Mouse (Mus musculus): ENCODE results near the gene Rrp8. TPM values are rescaled to one million over a fixed set of nuclear protein-coding genes. Genes with fewer than 3 reads are reported as not detected.

The Rrp8 gene
- total RNA-seq (2021) = 10 to 100 TPM in 1 of 2 experiments, 1 to 10 TPM in 1; 9.9 to 13.4 TPM
- long read RNA-seq, experiment 1, transcript Rrp8-201 (7 exons, 3,053 nt) = major isoform, 23 of 29 reads
- long read RNA-seq, experiment 1, partial matches to known transcripts = 3 of 29 reads
- long read RNA-seq, experiment 1, other reads (novel, unspliced or antisense) = 3 of 29 reads
- long read RNA-seq, experiment 2, transcript Rrp8-201 (7 exons, 3,053 nt) = major isoform, 23 of 25 reads
- long read RNA-seq, experiment 2, partial matches to known transcripts = 0 of 25 reads
- long read RNA-seq, experiment 2, other reads (novel, unspliced or antisense) = 2 of 25 reads

DNA sequence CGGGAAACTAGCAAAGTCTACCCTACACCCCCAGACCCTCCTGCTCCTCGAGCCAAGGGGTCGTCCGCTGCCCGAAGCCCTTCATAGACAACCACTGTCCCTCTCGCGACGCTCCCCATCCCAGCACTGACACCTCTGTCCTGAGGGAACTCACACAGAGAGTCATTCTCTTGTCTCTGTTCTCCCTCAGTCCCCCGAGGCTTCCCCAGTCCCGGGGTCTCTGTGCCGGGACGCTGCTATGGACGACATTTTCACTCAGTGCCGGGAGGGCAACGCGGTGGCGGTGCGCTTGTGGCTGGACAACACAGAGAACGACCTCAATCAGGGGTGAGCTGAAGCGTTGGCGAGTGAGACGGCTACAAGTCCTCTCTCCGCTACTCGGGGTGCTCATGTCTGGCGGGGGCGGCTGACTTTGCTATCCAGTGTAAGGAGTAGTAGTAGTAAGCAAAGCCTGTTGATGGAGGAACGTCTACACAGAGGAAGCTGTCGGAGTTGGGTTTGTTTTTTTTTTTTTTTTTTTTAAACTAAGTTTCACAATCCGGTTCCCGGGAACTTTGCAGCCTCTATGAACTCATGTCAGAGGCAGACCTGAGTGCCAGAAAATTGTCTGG lies at the start of gene Rrp8:
TSS of gene Rrp8 (minus strand) at position 475 of the 611 bp plus-strand sequence.
- DNase-seq = peak; percentile 39

DNA sequence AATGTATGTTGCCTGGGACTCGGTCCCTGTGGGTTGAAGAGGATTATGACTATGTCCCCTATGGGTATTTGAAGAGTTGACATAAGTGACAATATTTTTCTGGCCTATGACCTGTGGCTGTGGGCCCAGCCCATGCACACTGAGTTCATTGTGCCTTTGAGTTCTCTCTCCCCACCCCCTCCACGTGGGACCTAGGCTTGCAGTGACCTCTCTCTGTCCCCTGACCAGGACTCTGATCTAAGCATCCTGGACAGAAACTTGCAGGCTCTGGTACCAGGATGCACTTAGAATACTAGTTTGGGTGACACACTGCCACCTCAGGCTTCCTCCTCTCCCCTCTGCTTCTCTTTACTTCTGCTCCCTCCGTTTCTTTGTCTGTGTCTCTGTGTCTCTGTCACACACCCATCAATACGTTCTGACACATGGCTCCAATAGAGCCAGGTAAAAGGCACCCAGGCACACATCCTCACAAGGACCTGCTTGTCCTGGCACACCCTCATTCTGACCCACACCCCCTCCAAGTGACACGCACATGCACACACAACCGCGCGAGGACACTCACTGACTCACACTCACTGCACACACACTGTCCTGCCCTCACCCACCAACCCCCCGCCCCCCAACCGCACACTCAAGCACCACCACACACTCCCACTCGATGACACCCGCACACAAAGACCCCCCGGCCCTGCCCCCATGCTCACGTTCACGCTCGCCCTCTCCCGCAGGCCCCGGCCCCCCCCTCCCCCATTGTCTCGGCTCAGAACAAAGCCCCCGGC lies 49.5 kb upstream of the Rrp8 start:
- DNase-seq = no peak

DNA sequence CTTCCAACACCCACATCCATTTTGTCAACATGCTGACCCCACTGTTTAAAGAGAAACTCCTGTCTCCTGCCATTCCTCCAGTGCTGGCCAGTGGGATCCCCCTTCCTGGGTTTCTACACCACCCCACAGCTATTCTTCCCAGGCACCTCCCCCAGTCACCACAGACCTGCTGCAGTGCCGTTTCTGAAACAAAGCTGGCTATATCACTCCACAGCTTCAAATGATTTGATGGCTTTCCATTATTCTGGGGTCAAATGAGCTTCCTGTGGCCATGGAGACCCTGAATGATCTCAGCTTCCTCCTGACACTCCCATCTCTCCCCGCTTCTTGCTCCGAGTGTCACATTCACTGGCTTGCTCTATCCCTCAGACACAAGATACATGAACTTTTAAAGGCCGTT lies 47.4 kb upstream of the Rrp8 start:
- no peak for DNase-seq

DNA sequence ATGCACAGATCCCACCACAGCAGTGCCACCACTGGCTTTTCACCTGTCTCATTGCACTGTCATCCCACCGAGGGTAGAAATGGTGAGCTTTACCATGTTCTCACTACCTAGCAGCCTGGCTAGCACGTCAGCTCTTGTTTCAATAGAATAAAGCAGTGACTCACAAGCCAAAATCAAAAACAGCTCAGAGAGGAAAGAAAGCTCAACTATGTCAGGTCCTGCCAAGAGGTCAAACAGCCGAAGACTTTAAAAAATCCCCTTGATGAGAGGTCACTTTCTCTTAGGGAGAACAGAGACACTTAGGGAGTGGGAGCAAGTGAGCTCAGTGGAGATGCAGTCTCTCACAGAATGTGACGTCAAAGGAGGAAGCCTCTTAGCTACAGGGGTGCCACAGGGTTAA lies 46.7 kb upstream of the Rrp8 start:
- DNase-seq = no peak

DNA sequence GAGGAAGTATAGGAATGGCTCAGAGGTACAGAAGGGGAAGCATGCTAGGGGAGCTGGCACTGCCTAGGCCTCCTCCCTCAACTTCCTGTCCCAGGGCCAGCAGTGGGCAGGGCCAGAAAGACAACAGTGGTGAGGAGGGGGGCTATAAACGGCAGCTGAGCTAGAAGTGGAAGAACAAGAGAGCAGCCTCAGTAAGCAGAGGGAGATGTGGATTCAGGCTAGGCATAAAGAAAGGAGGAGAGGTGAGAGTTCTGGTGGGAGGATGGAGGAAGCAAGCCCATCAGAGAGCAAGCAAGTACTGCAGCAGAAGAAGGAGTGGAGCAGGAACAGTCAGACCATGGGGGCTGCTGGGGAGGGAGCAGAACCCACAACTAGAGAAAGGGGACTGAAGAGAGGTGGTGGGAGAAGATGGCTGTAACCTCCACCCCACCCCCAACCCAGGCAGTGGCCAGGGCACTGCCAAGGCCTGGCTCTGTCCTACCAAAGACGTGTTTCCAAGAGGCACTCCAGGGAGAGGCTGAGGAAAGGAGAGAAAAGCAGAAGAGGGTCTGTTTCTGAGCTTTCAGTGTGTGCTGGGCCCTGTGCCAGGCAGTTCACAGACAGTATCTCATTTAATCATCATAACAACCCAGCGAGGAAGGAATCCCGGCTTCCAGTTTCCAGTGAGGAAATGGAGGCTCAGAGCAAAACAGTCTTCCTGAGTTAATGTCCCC lies 41.5 kb upstream of the Rrp8 start:
- no peak for DNase-seq

DNA sequence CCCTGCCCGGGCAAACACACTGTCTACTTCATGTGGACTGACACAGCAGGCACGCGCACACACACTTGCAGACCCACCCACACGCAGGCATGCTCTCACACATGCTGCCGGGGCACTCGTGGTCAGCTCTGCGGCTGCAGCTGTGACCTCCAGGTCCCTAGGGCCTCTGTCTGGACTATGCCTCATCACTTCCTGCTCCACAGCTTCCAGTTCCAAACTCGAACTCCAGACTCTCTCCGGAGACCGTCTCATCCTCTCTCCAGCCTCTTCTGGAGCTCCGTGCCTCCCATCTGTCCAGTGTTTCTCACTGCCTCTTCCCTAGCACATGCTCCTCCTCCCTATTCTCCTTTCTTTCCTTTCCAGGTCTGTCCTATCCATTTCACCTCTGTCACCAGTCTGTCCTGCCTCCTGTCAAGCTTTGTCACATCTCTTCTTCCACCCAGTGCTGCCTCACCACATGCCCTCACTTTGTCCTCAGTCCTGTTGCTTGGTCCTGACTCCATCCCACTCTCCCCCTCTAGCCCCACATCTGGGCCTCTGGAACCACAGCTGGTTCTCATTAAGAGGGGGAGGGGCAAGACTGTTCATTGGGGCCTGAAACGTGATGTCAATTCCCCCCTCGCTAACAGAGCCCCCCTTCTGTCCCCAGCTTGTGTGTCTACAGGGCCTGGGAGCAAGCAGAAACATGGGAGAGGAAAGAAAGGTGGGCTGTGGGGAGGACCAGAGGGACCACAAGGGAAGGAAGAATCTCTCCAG lies 40.8 kb upstream of the Rrp8 start:
- DNase-seq = peak; percentile 62

DNA sequence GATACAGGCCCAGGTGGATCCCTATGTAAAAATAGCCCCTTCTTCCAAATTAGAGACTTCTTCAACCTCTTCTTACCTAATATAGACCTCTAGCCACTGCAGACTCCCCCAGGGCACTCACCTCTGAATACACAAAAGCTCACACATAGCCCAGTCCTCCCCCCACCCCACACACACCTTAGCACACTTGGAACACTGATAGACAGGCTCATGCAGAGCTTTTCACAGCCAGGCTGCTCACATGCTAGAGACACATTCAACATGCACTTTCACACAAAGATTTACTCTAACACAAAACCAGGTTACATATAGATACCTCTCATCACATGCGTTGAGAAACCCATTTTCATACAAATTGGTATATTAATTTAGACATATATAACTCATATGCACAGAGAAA lies 40.1 kb upstream of the Rrp8 start:
- no peak for DNase-seq

DNA sequence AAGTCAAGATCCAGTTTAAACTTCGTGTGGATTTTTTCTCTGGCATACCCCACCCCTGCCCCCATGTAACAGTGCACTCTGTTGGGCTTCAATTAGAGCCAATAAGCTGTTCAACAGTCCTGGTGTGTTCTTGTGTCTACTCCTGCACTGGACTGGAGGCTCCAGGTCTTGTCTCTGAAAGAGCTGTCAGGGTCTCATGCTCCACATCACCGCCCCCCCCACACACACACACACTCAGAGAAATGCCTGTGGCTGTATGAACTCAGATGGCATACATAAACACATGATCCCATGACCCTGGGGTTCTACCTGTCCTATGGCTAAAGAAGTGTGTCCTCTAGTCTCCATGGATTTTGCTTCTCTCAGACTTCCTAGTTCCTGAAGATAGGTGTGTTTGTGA lies 38.8 kb upstream of the Rrp8 start:
- DNase-seq = no peak

DNA sequence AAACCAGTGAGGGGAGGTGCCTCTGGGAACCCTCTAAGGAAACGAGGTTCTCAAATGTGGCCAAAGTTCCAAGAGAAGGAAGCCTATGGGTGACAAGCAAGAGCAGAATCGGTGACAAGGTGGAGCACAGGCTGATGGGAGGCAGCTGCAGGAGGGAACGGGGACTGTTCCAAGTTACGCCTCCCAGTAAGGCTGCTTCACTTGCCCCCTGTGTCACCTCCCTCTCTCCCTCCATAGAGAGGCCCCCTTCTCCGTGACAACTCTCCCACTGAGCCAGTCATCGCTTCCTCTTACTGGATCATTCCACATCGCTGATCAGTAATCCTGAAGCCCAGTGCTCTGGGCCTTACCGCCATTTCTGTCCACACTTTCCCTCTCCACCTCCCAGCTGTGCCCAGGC lies 37.5 kb upstream of the Rrp8 start:
- DNase-seq = no peak

DNA sequence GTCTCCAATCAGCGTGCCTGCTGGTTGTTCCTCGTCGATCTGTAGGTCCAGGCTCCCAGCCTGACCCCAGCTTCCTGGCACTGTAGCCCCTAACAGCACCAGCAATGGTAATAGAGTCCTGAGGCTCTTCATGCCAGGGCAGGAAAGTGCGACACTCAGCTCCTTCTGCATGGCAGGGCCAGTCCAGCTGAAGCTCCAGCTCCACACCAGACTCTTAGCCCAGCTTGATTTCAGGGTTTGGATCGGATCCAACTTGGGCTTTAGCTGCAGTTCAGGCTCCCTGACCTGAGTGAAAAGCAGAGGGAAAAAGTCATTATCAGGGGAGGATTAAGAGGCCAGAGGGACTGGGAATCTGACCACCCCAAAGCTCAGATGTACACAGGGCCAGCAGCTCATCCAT lies 35.9 kb upstream of the Rrp8 start:
- DNase-seq = no peak

DNA sequence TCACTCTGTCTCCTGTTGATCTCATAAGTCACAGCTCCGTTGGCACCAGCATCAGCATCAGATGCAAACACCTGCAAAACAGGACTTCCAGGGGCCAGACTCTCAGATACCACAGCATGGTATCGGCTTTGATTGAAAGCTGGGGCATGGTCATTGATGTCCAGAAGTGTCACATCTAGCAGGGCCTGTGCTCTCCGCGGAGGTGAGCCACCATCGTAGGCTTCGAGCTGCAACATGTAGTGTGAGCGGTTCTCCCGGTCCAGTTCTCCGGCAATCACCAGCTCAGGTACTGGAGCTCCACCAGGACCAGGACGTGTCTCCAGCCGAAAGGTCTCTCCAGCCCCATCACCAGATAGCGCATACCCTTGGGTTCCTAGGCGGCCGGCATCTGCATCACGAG lies 35.1 kb upstream of the Rrp8 start:
- no peak for DNase-seq

DNA sequence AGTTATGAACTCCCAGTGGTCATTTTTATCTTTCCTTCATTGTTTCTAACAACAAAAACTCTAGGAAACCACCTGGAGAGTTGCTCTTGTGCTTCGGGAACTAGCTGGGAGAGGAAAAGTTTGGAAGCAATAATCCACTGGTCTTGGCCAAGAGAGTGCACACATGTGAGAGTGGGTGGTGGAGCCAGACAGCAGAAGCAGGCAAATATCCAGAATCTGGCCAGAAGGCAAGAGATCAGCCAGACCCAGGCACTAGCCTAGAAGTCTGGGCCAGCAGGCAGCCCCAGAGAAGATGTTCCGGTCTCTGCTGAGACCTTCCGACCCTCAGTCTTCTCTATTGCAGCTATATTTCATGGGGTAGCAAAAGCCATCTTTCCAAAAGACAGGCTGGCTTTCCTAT lies 32.8 kb upstream of the Rrp8 start:
- no peak for DNase-seq

DNA sequence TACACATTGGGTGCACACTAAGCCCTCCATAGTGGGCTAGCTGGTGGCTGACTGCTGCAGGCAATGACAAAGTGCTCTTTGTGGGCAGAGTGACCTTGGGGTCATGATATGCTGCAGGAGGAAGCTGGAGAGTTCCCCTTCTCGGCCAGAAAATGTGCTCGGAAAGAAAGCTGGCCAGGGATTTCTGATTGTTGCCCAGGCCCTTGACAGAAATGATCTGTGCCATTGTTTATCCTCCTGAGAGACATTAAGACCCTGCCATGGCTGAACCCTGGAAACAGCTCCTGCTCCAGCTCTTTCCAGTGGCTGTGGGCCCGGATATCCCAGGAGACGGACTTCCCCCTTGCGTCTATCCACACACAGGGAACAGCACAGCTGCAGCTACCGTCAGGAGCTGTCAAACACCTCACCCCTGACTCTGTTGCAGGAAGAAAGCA lies 30.6 kb upstream of the Rrp8 start:
- no peak for DNase-seq

DNA sequence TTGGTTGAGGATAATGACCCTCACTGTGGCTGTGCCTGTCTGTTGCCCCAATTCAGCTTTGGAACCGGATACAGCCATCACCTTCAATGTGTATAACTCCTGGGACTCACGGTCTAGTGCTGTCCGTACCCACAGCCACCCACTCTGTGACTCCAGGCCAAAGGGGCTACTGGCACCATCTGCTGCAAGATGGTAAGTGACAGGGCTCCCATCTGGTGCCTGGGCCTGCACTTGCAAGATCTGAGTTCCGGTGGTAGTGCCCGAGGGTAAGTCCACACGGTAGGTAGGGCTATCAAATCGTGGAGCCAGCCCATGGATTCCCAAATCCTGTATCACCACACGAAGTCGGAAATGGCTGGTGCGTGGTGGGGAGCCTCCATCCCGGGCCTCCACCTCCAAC lies 27.1 kb upstream of the Rrp8 start:
- DNase-seq = no peak

DNA sequence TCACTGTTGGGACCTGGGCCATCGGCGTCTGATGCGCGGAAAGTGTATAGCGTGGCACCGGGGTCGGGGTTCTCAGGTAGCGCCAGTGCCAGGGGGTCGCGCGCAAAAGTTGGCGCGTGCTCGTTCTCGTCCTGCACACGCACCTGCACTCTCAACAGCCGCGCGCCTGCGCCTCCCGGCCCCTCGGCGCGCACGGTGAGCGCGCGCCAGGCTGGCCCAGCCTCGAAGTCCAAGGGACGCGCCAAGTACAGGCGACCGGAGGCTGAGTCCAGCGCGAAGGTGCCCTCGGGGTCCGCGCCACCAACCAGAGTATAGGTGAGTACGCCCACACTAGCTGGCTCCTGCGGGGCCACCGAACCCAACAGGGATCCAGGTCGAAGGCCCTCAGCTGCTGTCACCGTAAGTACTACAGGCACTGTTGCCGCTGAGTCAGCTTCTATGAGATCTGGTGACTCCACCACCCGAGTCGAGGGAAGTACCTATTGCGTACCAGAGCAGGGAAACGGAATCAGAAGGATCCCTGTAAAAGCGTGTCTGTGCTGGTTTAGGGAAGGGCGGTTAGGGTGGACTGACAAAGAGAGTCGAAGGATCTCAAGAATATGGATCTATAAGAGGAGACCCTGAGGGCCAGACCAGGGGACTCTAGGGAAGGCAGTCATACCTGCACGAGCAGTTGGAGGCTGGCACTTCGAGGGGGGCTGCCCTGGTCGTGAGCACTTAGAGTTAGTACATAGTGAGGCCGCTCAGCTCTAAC lies 25.5 kb upstream of the Rrp8 start:
- DNase-seq = no peak

DNA sequence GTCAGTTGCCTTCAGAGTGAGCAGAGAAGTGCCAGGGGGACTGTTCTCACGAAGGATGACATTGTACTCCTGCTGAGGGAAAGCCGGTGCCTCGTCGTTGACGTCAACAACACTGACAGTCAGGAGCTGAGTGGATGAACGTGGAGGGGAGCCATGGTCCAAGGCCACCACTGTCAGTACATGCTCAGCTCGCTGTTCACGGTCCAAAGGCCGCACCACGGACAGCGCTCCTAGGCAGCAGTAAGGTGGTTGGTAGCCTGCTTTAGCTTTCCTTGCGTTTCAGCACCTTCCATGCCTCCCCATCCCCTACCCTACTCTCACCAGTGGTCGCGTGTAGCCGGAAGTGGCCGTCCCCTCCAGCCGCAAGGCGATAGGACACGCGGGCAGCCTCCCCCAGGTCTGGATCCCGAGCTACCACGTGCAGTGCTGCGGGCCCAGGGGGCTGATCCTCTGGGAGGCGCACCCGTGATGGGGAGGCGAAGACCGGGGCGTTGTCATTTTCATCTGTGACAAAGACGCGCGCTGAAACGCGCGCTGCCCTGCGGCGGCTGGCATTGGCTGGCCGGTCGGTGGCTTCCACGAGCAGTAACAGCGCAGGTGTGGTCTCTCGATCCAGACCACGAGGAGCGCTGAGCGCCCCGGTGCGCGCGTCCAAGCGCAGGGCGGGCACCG lies 24.8 kb upstream of the Rrp8 start:
- no peak for DNase-seq

DNA sequence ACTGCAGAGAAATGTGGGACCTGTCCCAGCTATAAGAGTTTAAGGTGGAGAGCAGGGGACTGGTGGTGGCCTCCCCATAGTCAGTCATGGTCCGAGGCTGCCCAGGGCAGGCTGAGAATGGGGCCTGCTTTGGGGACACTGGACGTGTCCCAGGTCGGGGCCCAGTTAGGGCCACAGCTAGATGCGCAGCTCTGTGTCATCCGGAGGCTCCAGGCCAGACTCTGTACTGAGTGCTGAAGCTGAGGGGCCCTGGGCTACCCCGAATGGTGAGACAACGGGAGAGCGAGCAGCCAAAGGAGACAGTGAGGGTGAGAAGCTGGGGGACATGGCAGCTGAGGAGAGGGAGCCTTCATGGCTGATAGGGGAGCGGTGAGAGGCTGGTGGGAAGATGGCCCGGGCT lies 16.1 kb upstream of the Rrp8 start:
- no peak for DNase-seq

DNA sequence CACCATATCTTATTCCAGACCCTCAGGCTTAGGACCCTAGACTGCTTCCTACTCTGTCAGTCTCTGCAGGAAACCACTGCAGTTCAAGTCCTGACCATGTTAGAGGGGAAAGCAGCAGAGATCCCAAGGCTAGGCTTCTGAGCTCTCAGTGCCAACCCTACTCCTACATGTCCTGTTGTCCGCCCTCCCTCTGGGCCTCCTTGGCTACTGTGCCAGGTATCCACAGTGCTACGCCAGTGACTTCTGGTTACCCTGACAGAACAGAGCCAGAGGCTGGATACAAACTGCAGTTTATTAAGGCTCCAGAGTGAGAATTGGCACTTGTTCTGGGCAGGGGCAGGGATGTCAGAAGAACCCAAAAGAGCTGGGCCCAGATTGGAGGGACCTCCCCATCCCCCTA lies 15.5 kb upstream of the Rrp8 start:
- no peak for DNase-seq

DNA sequence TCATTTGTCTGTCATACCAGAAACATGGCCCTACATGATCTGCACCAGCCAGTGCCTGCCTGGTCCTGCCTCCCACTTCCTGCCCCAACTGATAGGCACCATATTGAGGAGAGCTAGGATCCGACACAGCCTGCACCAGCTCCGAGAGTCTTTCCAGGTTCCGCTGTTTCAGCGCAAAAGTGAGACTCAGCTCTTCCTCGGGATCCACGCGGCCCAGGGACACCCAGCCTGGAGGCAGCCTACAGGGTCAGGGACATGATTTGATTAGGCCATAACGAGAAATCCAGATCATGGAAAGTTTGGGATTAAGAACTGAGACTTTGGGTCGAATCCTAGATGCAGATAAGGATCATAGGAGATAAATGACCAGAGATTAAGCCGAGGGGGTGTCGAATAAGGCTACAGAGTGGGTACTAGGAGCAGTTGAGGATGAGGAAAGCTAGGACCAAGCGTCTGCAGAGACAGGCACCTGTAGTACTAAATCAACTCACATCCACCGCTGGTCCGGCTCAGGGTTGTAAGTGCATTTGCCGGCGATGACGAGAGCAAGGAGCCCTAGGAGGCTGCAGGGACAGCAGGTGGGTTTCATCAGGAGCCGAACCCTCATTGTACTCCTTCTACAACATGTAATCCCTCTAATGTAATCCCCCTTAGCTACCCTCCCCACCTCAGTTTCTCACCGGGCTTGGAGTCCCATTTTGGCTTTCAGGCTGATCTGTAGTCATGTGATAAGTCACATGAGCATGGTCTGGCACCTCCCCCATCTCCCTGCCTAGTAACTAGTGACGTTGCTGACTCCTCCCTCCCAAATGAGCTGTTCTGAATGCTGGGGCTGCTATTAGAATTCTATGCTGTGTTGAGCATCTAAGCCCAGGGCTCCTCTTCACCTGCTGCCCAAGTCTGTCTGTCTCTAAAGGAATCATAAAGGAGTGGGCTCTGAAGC lies 14.6 kb upstream of the Rrp8 start, which contains the start of gene Tpp1:
TSS of gene Tpp1 (minus strand) at position 745 of the 943 bp plus-strand sequence.
- peak; percentile 78 for DNase-seq

Data from gastrocnemius, postnatal 10 days (tissue).